Mouse (Mus musculus): Measurements from ENCODE around the gene Mfn2. TPM values are rescaled to one million over a fixed set of nuclear protein-coding genes. Genes with fewer than 3 reads are reported as not detected.

Mfn2 gene
- polyA plus RNA-seq, 1 experiment from 2014 or later, result 102 TPM

GRCm38 (mm10) chr4:147906230-147906629, 1.7 kb upstream of the Mfn2 start:
- no peak overlapping the region for H3K4me3 ChIP-seq
- H3K36me3 ChIP-seq, result peaks cover 45% of the 10 kb centered on the region
- no peak overlapping the region for H3K4me2 ChIP-seq
- WGBS, result 77% methylated on average over 5 of the region's 5 CpGs
- H3K9ac ChIP-seq, result no peak overlapping the region
- no peak overlapping the region for H3K27ac ChIP-seq (replicated peaks)
- H3K9me3 ChIP-seq, result no peaks in the 10 kb centered on the region
- no peak for ATAC-seq (ENCODE audit: extremely low read depth, insufficient number of reproducible peaks, low FRiP score, low TSS enrichment)
- H3K4me1 ChIP-seq, result peaks cover 32% of the 10 kb centered on the region
- H3K27me3 ChIP-seq (replicated peaks), result no peaks in the 10 kb centered on the region

DNA sequence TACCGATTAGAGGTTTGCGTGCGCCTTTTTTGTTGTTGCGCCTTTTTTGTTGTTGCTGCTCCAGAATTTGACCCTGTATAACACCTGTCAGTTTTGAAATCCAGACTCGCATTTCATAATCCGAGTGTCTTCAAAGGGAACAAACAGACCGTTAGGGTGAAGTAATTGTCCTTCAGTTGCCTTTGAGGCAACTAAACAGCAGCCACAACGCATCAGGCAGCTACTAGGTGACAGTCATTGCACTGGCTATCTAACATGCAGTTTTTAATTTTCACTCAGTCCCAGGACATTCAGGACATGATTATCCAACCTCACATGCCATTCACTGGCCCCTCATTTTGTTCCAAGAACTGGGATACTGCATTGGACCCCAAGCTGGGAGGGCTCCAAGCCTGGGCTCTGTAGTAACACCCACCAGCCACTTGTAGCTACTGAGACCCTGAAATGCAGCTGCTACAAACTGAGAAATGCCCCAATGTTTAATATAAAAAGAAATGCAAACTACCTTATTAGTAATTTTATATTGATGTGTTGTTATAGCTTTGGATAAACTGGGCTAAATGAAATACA, 671 bp upstream of the Mfn2 start:
- no peak for ATAC-seq (ENCODE audit: extremely low read depth, insufficient number of reproducible peaks, low FRiP score, low TSS enrichment)
- H3K4me1 ChIP-seq, result peaks cover 43% of the 10 kb centered on the region
- H3K9ac ChIP-seq, result peak overlapping the region; percentile 97
- no peaks in the 10 kb centered on the region for H3K27me3 ChIP-seq (replicated peaks)
- 4% methylated on average over 8 of the region's 8 CpGs for WGBS
- peak overlapping the region; percentile 86 for H3K4me2 ChIP-seq
- H3K9me3 ChIP-seq, result no peaks in the 10 kb centered on the region
- H3K27ac ChIP-seq (replicated peaks), result peak overlapping the region; percentile 92
- peak overlapping the region; percentile 95 for H3K4me3 ChIP-seq
- peaks cover 45% of the 10 kb centered on the region for H3K36me3 ChIP-seq

DNA sequence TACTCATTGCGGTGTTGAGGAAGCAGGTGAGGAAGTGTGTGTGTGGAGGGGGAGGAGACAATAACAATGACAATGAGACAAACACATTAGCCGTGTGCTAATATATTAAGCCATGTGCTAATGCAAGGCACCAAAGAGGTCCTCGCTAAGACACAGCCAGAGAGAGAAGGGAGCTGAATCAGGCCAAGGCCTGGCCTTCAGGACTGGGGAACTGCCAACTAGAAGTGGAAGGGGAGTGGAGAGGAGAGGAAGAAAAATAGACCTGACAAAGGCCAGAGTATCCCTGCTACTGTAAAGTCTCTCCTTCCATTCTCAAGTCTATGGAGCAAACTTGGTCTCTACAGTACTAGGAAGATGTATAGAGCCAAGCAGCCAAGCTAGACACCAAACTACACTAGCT, 903 bp downstream of the Mfn2 start:
- H3K9me3 ChIP-seq, result no peaks in the 10 kb centered on the region
- peak overlapping the region; percentile 92 for H3K27ac ChIP-seq (replicated peaks)
- peak overlapping the region; percentile 86 for H3K4me2 ChIP-seq
- 65% methylated on average over 3 of the region's 3 CpGs for WGBS
- H3K9ac ChIP-seq, result peak overlapping the region; percentile 97
- H3K4me1 ChIP-seq, result peaks cover 58% of the 10 kb centered on the region
- H3K4me3 ChIP-seq, result peak overlapping the region; percentile 95
- ATAC-seq (ENCODE audit: extremely low read depth, insufficient number of reproducible peaks, low FRiP score, low TSS enrichment), result no peak
- no peaks in the 10 kb centered on the region for H3K27me3 ChIP-seq (replicated peaks)
- H3K36me3 ChIP-seq, result peaks cover 49% of the 10 kb centered on the region

DNA sequence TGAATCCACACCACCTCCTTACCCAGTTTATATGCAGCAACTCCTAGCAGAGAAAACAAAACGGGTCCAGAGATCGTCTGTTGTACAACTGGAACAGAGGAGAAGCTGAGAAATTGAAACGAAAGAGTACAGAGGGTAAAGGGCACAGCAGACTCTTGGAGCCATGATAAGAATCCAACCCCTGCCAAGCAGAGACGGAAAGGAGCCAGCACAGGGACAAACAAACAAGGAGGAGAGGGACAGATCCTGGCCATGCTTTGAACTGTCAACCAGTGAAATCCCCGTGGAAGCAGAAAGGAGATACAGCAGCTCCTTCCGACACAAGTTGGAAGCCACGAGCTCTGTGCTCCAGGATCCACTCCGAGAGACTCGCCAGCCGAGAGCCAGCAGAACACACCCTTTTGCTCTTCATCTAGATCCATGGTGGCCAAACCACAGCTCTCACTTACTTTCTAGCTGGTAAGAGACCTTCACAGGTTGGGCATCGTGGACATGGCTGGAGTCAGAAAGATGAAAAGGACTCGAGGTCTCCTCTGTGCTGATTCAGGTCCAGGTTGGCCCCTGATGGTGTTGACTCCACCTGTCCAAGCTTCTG, 1.5 kb downstream of the Mfn2 start:
- H3K36me3 ChIP-seq, result peaks cover 52% of the 10 kb centered on the region

GRCm38 (mm10) chr4:147900452-147900851, 4.1 kb downstream of the Mfn2 start:
- ATAC-seq (ENCODE audit: extremely low read depth, insufficient number of reproducible peaks, low FRiP score, low TSS enrichment), result no peak
- peaks cover 78% of the 10 kb centered on the region for H3K36me3 ChIP-seq
- no peak overlapping the region for H3K4me3 ChIP-seq
- H3K27ac ChIP-seq (replicated peaks), result peak overlapping the region; percentile 56
- no peaks in the 10 kb centered on the region for H3K27me3 ChIP-seq (replicated peaks)
- H3K9me3 ChIP-seq, result no peaks in the 10 kb centered on the region
- H3K4me1 ChIP-seq, result peaks cover 83% of the 10 kb centered on the region
- H3K4me2 ChIP-seq, result peak overlapping the region; percentile 22
- peak overlapping the region; percentile 50 for H3K9ac ChIP-seq
- WGBS, result 47% methylated on average over 7 of the region's 7 CpGs

More for the DNA sequence above, 1.5 kb downstream of the Mfn2 start:
- Histone ChIP-seq H3K9ac (peak overlapping the region; percentile 97), H3K27ac (replicated peaks) (no peak overlapping the region), H3K4me2 (peak overlapping the region; percentile 86), H3K27me3 (replicated peaks) (no peaks in the 10 kb centered on the region), H3K9me3 (no peaks in the 10 kb centered on the region), H3K4me1 (peaks cover 64% of the 10 kb centered on the region), H3K4me3 (peak overlapping the region; percentile 95)
- WGBS, result 82% methylated on average over 12 of the region's 12 CpGs
- no peak for ATAC-seq (ENCODE audit: extremely low read depth, insufficient number of reproducible peaks, low FRiP score, low TSS enrichment)

GRCm38 (mm10) chr4:147897348-147897747, 7.2 kb downstream of the Mfn2 start:
- Histone ChIP-seq H3K4me2 (peak overlapping the region; percentile 36), H3K27ac (replicated peaks) (peak overlapping the region; percentile 96)
- peak; percentile 27; the same call in 1 of the 2 replicates for ATAC-seq (ENCODE audit: extremely low read depth, insufficient number of reproducible peaks, low FRiP score, low TSS enrichment)

GRCm38 (mm10) chr4:147896411-147896810, 8.1 kb downstream of the Mfn2 start:
- 21% methylated on average over 1 of the region's 1 CpGs for WGBS
- Histone ChIP-seq H3K9me3 (no peaks in the 10 kb centered on the region), H3K4me2 (peak overlapping the region; percentile 36; the same call in 1 of the 2 replicates), H3K4me3 (no peak overlapping the region), H3K27ac (replicated peaks) (peak overlapping the region; percentile 96), H3K27me3 (replicated peaks) (no peaks in the 10 kb centered on the region), H3K9ac (peak overlapping the region; percentile 57), H3K4me1 (peaks cover 57% of the 10 kb centered on the region), H3K36me3 (peaks cover 98% of the 10 kb centered on the region)
- no peak for ATAC-seq (ENCODE audit: extremely low read depth, insufficient number of reproducible peaks, low FRiP score, low TSS enrichment)

More at GRCm38 (mm10) chr4:147897348-147897747, 7.2 kb downstream of the Mfn2 start:
- Histone ChIP-seq H3K9ac (peak overlapping the region; percentile 57), H3K36me3 (peaks cover 98% of the 10 kb centered on the region), H3K9me3 (no peaks in the 10 kb centered on the region), H3K27me3 (replicated peaks) (no peaks in the 10 kb centered on the region), H3K4me3 (no peak overlapping the region), H3K4me1 (peaks cover 63% of the 10 kb centered on the region)
- 47% methylated on average over 3 of the region's 3 CpGs for WGBS

DNA sequence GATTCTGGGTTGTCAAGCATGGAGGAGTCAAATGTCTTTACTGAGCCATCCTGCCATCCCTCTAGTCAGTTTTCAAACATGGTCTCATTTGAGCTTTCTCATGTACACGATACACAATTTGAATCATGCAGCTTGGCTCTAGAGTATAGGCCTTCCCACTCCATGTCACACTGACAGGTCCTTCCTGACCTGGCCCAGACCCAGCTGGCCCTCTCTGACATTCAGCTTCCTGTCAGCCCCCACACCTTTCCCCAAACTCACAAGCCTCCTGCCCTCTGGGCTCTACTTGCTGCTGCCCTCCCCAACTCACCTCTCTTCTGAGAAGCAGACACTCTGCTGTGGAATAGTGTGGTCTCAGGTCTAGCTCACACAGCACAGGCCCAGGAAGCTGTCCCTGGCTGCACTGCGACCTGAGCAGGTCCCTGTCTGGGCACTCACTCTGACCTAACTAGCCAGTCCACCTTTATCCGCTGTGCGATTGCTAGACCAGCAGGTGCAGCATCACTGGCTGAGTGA, 8.6 kb downstream of the Mfn2 start:
- no peak for ATAC-seq (ENCODE audit: extremely low read depth, insufficient number of reproducible peaks, low FRiP score, low TSS enrichment)
- Histone ChIP-seq H3K27me3 (replicated peaks) (no peaks in the 10 kb centered on the region), H3K36me3 (peaks cover 100% of the 10 kb centered on the region), H3K9ac (peak overlapping the region; percentile 54), H3K4me1 (peaks cover 53% of the 10 kb centered on the region), H3K9me3 (no peaks in the 10 kb centered on the region), H3K27ac (replicated peaks) (peak overlapping the region; percentile 96), H3K4me3 (no peak overlapping the region), H3K4me2 (0 out of 2 replicates have a peak overlapping the region, but pooled peaks have one; percentile 2)
- WGBS, result 76% methylated on average over 4 of the region's 4 CpGs

GRCm38 (mm10) chr4:147890341-147890740, 14.2 kb downstream of the Mfn2 start:
- H3K27ac ChIP-seq (replicated peaks), result no peak overlapping the region
- H3K9me3 ChIP-seq, result no peaks in the 10 kb centered on the region
- H3K27me3 ChIP-seq (replicated peaks), result no peaks in the 10 kb centered on the region
- no peak overlapping the region for H3K4me3 ChIP-seq
- 0 out of 2 replicates have a peak, but pooled peaks cover 2% of the 10 kb centered on the region for H3K4me1 ChIP-seq
- ATAC-seq (ENCODE audit: extremely low read depth, insufficient number of reproducible peaks, low FRiP score, low TSS enrichment), result no peak
- H3K4me2 ChIP-seq, result no peak overlapping the region
- H3K9ac ChIP-seq, result peak overlapping the region; percentile 52; the same call in 1 of the 2 replicates
- 76% methylated on average over 6 of the region's 6 CpGs for WGBS
- H3K36me3 ChIP-seq, result peaks cover 97% of the 10 kb centered on the region

DNA sequence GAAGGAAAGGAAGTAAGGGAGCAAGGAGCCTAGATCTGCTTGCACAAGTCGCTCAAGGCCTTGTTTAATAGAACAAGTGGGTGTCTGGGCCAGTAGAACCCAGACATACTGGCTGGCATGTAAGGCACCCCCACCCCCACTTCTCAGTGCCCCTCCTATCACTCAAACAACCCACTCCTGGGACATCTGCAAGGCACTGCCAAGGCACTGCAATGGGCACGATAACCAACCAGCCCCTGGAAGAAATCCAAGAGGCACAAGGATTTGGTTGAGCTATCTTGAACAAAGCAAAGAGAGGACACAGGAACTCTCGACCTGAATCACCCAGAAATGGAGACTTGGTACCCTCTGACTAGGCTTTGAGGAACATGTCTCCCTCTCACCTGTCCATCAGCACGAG, 16.3 kb downstream of the Mfn2 start:
- peaks cover 97% of the 10 kb centered on the region for H3K36me3 ChIP-seq
- no peaks in the 10 kb centered on the region for H3K27me3 ChIP-seq (replicated peaks)
- no peak overlapping the region for H3K9ac ChIP-seq
- no peak overlapping the region for H3K27ac ChIP-seq (replicated peaks)
- 83% methylated on average over 4 of the region's 4 CpGs for WGBS
- no peak for ATAC-seq (ENCODE audit: extremely low read depth, insufficient number of reproducible peaks, low FRiP score, low TSS enrichment)
- no peaks in the 10 kb centered on the region for H3K9me3 ChIP-seq
- H3K4me2 ChIP-seq, result no peak overlapping the region
- no peak overlapping the region for H3K4me3 ChIP-seq
- H3K4me1 ChIP-seq, result 0 out of 2 replicates have a peak, but pooled peaks cover 2% of the 10 kb centered on the region

- Histone ChIP-seq H3K9ac (no peak overlapping the region), H3K27me3 (replicated peaks) (no peaks in the 10 kb centered on the region), H3K4me1 (0 out of 2 replicates have a peak, but pooled peaks cover 2% of the 10 kb centered on the region), H3K9me3 (no peaks in the 10 kb centered on the region), H3K4me3 (no peak overlapping the region), H3K36me3 (peaks cover 97% of the 10 kb centered on the region), H3K4me2 (no peak overlapping the region), H3K27ac (replicated peaks) (no peak overlapping the region)
- 88% methylated on average over 7 of the region's 7 CpGs for WGBS
- ATAC-seq (ENCODE audit: extremely low read depth, insufficient number of reproducible peaks, low FRiP score, low TSS enrichment), result no peak
Measured at GRCm38 (mm10) chr4:147887277-147887676, 17.2 kb downstream of the Mfn2 start.
